Mouse (Mus musculus): ENCODE results near the gene A430033K04Rik.

A430033K04Rik gene

DNA sequence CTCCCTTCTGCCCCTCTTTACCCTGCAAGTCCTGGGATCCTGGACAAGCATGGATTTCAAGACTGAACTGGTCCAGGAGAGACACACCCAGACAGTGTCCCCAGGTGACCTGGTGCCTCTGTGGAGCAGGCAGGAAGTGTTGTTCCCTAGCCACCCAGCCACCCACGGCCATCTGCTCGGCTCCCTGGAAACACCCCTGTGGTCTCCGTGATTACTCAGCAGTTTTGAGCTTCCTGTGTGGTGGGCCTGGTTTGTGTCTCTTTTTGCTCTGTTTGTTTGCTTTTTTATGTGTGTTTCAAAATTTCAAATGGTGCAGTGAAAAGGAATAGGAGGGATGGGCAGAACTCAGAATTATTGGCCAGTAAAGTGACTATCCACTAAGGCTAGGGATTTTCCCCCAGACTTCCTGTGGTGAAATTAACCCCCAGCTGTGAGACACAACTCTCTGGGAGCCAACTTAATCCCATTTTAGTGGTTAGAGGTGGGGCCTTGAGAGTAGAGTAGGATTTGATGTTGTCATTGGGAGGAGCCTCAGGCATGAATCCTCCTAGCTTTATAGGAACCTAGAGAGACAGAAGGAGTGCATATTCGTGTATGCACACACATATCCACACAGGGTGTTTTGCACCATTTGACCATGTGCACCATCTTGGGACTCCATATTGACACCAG is 72.0 kb downstream of the A430033K04Rik start:
- DNase-seq (ENCODE audit: low spot score in 2 of 2) = peak; percentile 5 to 8

- no peak for DNase-seq (ENCODE audit: low spot score in 2 of 2)
Observed at GRCm38 (mm10) chr5:138697466-138697865, 74.8 kb downstream of the A430033K04Rik start.
